Mouse (Mus musculus) right cerebral cortex, postnatal 36 days (tissue): ENCODE results near the gene Fbxl19.

ENCODE experiments used
- DNase-seq, 2 experiments: peaks; one replicate each; pipeline ENCODE4 v3.0.0; 2022; ENCODE audit warnings: low spot score in 2 of 2, mixed read lengths in 1 of 2

The Fbxl19 gene

DNA sequence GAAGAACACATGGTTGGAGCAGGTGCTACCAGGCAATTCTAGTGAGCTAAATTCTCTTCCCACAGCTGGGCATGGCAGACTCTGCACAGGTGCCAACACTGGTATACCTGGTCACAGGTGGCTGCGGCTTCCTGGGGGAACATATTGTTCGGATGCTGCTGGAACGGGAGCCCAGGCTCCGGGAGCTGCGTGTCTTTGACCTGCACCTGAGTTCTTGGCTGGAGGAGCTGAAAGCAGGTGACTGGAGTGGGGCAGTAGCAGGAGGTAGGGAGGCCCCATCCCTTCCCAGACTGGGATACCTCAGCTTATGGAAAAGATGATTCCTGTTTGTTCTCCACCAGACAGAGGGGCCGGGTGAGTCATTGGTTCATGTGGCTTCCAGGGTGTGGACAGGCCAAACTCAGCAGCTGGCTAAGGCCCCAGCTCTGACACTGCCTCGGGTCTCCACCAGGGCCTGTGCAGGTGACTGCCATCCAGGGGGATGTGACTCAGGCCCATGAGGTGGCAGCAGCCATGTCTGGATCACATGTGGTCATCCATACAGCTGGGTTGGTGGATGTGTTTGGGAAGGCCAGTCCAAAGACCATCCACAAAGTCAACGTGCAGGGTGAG is 56.8 kb downstream of the Fbxl19 start:
- DNase-seq = no peak

DNA sequence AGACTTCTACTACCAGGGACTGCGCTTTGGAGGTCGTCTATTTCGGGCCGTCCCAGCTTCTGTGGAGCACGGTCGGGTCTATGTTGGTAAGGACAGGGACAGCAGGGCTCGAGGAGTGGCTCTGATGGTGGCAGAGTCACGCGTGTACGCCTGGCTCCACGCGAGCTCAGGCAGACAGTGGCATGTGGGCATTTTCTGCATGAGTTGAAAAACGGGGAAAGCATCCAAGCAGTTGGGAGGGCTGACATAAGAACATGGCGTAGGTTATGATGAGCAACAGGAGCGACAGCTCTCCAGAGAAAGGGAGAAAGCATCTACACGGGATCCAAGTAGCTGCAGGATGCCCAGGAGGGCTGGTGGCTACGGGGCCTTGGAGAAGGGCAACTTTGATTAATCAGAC is 58.0 kb downstream of the Fbxl19 start:
- no peak for DNase-seq

DNA sequence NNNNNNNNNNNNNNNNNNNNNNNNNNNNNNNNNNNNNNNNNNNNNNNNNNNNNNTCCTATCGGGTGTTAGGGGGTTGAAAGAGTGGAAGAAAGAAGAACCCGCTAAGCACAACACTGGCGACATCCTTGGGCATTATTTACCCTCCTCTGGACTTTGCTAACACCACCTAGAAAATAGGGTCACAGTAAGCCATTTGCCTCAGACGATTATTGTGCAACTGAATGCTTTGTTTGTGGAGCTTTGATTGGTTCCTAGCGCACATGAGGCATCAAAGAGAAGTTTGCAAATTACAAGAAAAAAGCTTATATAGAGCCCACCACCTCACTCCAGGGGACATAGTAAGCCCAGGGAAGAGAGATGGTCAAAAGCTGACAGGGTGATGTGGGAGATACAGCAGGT is 64.5 kb downstream of the Fbxl19 start:
- no peak for DNase-seq

- no peak for DNase-seq
Observed at GRCm38 (mm10) chr7:127809846-127810245, 65.5 kb downstream of the Fbxl19 start.

GRCm38 (mm10) chr7:127810650-127811049 is 66.3 kb downstream of the Fbxl19 start:
- DNase-seq = no peak

- no peak for DNase-seq
Observed at GRCm38 (mm10) chr7:127811240-127811639, 66.9 kb downstream of the Fbxl19 start.

GRCm38 (mm10) chr7:127812292-127812691 is 67.9 kb downstream of the Fbxl19 start:
- no peak for DNase-seq

- no peak for DNase-seq
Observed at GRCm38 (mm10) chr7:127813821-127814220, 69.5 kb downstream of the Fbxl19 start.

DNA sequence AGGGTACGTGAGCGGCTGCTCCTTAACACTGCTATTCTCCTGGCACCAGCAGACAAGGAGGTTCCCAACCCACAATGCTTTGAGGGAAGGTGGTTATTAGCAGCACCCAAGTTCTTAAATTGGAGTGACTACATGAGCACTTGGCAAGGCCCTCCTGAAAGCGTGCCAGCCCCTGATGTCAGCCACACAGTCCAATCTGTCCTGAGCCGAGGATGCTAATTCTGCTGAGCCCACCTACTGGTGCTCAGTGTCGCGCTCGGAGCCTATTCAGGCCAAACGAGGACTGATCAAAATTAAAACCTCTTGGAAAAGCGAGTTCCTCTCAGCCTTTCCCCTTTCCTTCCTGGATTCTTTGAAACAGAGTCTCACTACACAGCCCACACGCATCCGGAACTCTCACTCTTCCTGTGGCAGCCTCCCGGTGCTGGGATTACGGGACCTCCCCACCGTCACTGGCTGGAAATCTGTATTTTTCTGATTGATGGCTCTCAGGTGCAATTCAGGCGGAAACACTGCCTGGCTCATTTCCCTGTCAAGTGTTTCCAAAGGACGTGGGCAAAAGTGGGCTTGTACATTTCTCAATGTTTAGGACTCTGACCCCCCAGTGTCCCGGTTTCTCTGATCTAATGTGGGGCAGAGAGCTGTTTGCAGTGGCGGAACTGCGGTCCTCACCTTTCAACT is 70.0 kb downstream of the Fbxl19 start:
- peak; percentile 77 to 80 for DNase-seq

DNA sequence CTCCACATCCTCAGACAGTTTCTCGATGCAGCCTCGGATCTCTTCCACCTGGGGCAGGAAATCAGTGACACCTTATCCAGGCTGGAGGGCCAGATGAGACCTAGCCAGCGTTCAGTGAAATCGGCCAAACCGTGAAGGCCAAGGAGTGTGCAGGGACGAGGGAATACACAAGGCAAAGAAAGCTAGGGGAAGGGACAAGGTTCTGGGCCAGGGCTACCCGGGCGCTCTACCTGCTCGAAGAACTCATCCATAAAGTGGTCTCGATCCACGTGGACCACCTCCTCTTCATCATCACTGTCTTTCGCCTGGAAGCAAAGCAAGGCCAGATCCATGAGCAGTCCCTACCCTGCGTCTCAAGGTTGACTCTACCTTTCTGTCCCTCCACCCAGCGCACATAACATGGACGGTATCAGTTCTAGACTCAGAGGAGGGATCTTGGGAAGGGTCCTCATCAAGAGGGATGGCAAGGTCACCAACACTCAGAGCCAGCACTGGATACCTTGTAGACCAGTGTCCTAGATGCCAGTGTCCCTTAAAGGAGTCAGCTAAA is 70.8 kb downstream of the Fbxl19 start:
- DNase-seq = no peak

DNA sequence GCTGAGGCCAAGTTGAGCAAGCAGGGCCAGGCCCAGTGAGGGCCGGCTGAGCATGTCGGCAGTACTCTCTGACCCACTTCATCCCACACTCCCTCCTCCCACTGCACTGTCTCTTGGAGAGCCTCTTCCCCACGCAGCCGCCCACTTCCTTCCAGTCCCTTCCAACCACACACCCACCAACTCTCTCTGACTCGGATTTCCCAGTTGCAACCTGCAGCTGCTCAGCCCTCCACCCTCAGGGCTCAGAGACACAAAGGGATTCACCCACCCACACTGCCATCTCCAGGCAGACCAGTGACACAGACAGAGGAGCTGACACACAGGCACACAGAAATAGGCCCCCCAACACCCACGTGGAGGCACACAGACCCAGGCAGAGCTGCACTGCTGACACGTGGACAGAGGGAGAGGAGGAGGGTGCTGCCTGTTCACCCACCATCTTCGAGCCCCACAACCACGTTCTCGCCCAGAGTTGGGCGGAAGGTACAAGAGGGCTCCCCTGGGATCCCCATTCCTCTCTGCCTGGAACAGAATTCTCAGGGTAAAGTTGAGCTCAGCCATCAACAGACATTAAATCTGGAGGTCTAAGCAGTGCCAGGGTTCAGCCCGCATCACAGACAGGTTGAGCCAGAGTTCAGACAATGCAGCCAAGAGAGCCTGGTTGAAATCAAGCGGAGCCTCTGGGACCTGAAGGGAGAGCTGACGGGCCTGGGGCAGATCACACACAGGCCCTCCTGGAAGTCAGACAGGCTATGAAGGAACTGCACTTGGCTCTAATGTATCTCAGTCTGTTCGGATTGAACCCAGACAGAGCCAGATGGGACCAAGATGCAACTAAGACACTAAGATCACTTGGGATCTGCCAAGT is 71.8 kb downstream of the Fbxl19 start:
- peak; percentile 79 to 90 for DNase-seq

- no peak for DNase-seq
Observed at GRCm38 (mm10) chr7:127817053-127817452, 72.7 kb downstream of the Fbxl19 start.

DNA sequence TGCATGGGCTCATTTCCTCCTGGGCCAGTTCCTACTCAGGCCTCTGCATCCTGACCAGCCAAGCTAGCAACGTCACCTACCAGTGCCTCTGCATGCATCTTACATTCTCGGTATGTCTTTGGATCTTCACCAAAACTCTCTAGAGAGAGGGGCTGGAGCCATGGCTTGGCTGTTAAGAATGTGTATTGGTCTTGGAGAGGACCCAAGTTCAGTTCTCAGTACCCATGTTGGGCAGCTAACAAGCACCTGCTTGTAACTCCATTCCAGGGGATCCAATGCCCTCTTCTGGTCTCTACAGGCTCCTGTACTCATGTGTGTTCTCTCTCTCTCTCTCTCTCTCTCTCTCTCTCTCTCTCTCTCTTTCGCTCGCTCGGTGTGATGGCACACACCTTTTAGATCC is 73.4 kb downstream of the Fbxl19 start:
- no peak for DNase-seq
